Mouse (Mus musculus): ENCODE data around the gene Nhs.

The Nhs gene

GRCm38 (mm10) chrX:162017471-162017870 lies 142.1 kb downstream of the Nhs start:
- DNase-seq (ENCODE audit: low spot score): no peak

GRCm38 (mm10) chrX:162012570-162012969 lies 147.0 kb downstream of the Nhs start:
- no peak for DNase-seq (ENCODE audit: low spot score)

- no peak for DNase-seq (ENCODE audit: low spot score)
Observed at GRCm38 (mm10) chrX:162009876-162010275, 149.7 kb downstream of the Nhs start.

DNA sequence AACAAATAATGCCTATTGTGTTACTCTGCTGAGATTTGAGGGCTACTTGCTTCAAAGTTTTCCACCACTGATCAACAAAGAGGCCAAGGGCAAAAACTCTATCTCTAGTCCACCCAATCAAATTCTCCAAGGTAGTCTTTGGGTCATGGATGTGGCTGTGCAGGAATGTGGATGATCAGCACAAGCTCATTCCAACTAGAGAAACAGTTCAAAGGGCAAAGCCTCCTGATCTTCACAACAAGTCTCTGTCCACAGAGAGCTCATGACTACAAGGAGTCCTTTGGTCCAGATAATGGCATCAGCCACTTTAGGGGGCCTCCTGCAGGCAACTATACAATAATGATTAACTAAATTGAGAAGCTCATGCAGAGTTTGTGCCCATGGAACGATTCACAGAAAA lies 155.7 kb downstream of the Nhs start:
- no peak for DNase-seq (ENCODE audit: low spot score)

- DNase-seq (ENCODE audit: low spot score): no peak
Observed at GRCm38 (mm10) chrX:161998876-161999275, 160.7 kb downstream of the Nhs start.

DNA sequence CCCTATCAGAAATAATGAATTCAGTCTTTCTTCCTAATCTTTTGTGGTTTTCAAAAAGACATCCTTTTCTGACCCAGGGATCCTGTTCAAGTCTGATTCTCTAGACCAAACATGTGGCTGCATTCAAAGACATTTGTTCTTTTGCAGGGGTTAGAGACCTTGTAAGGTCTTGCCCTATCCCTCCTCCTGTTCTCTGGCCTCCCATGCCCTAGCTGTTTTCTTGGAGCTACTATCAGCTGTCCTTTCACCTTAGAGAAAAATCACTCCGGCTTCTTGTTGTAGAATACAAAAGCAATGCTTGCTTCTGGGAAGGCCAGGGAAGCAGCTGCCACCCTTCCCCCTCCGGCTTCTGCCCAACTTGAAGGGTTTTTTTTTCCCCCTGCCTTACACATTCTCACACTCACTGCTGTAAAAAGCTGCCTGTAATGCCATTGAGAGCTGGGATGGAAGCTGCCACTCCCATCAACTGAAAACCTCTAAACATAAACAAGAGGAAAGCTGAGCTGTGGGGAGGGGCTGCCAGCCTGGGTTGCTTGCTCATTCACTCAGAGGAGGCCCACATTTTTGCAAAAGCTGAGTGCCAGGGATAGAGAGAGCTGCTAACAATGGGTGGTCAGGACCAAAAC lies 162.2 kb downstream of the Nhs start:
- no peak for DNase-seq (ENCODE audit: low spot score)

GRCm38 (mm10) chrX:161990171-161990570 lies 169.4 kb downstream of the Nhs start:
- DNase-seq (ENCODE audit: low spot score): no peak

GRCm38 (mm10) chrX:161984961-161985360 lies 174.6 kb downstream of the Nhs start:
- DNase-seq (ENCODE audit: low spot score): no peak

- no peak for DNase-seq (ENCODE audit: low spot score)
Observed at GRCm38 (mm10) chrX:161981399-161981798, 178.1 kb downstream of the Nhs start.

GRCm38 (mm10) chrX:161979946-161980345 lies 179.6 kb downstream of the Nhs start:
- DNase-seq (ENCODE audit: low spot score): no peak

DNA sequence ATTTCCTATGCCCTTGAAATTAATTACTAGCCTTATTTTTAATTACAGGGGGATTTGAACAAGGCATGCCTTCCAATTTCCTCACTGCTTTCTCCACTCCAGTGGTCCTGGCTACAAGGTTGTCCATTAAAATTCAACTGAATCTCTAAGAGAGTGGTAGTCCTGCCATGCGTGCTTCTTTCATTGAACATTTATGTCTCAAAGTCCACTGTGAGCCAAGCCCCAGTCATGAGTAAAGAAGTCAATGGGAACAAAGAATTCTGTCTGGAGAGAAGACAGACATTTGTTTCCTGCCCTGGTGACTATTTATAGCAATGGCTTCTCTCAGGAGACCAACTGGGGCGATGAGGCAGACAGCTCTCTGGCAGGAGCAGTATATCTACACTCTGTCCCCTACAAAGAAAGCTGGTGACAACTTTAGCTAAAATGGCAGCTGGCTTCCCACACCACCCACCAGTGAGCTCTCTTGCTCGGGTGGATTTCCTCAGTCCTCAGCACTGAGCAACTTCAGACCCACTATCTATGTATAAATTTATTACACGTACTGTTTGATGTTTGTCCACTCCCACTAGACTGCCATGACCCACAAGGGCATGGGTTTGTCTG lies 182.2 kb downstream of the Nhs start:
- DNase-seq (ENCODE audit: low spot score): no peak

- no peak for DNase-seq (ENCODE audit: low spot score)
Observed at GRCm38 (mm10) chrX:161976376-161976775, 183.2 kb downstream of the Nhs start.

DNA sequence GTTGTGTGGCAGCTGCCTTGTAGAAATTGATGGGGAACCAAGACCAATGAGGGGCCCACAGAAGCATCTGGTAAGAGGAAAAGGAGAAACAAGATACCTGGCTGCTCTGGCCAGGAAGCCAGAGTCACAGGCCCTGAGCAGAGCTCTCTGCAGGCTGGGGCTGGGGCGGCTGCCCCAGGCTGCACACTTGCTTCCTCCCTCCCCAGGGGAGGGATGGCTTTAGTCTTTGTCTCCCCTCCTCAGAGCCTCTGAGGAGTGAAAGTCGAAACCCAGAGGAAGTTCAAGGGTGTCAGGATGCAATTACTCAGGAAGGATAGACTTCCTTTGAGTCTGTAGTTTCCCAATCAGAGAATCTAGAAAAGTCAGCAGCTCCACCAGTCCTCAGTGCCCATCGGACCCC lies 186.0 kb downstream of the Nhs start:
- no peak for DNase-seq (ENCODE audit: low spot score)

- no peak for DNase-seq (ENCODE audit: low spot score)
Observed at GRCm38 (mm10) chrX:161972723-161973122, 186.8 kb downstream of the Nhs start.

DNA sequence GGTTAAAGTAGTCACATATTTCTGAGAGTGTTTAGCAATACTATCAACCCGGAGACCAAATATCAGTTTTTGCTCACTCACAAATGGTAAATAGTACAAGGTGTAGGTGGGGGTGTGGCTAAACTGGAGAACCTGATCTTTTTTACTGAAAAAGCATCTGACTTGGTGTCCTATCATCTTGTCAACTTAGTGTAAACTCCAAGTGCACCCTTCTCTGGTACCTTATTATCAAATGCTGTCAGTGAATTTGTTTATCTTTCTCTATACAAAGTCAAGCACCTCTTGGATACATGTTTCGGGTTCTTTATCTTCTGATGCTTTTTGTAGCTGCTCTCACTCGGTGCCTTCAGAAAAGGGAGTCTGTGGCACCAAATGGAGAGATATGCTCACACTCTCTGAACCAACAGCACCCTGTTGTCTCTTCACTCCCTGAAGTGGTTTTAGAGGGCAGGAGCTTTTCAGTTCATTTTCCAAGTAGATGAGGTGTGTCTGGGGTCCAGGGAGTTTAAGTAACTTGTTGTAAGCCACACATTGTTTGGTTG lies 187.5 kb downstream of the Nhs start:
- DNase-seq (ENCODE audit: low spot score): no peak

DNA sequence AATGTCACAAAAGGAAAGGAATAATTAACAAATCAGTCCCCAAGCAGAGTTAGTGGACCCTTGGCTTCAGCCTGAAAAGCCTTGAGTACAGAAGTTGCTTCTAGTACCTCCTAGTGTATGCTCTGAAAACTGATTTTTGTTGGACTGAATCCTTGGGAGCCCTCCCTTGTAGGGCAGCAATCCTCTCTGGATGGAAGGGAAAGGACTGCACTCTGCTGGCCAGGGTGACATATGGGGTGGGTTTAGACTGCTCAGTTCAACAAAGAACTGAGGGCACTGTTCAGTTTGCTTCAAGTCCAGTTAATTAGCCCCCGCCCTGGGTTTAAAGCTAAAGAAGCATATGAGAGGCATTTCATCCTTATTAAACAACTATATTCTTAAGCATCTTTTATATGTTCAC lies 188.4 kb downstream of the Nhs start:
- no peak for DNase-seq (ENCODE audit: low spot score)

DNA sequence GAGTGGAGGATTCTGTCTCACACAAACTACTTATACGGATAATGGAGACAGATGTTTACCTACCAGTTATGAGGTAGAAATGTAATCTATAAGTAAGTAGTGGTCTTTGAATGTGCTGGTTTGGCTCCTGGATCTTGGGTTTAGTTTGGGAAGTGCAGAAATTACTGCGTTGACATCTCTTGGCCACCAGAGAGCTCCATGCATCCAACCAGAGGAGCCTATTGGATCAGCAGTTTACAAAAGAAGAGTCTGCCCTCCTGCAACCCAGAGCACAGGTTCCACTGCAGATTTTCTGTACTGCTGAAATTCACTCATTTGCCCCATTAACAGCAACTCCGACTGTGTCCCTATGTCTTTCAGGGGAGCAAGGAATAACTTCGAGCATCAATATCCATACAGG lies 191.8 kb downstream of the Nhs start:
- DNase-seq (ENCODE audit: low spot score): no peak

GRCm38 (mm10) chrX:161963372-161963771 lies 196.2 kb downstream of the Nhs start:
- DNase-seq (ENCODE audit: low spot score): no peak

DNA sequence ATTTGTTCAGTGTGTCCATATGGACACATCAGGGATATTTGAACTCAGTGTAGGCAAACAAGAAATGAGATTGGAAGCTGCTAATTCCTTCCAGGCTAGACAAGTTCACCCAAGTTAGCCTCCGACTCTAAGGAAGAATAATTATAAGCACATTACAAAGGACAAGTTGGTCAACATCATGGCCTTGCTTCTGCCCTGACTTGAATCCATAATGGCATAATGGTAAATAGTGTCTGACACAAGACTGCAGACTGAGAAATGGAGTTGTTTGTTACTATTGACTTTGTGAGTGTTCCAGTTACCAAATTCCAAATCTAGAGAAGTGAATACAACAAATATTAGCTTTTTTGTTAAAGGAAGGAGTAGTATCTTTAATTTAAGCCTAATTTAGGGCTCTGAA lies 196.7 kb downstream of the Nhs start:
- DNase-seq (ENCODE audit: low spot score): no peak

GRCm38 (mm10) chrX:161961756-161962155 lies 197.8 kb downstream of the Nhs start:
- DNase-seq (ENCODE audit: low spot score): no peak

GRCm38 (mm10) chrX:161961176-161961575 lies 198.4 kb downstream of the Nhs start:
- peak; percentile 4 for DNase-seq (ENCODE audit: low spot score)

- no peak for DNase-seq (ENCODE audit: low spot score)
Observed at GRCm38 (mm10) chrX:161952356-161952755, 207.2 kb downstream of the Nhs start.

DNA sequence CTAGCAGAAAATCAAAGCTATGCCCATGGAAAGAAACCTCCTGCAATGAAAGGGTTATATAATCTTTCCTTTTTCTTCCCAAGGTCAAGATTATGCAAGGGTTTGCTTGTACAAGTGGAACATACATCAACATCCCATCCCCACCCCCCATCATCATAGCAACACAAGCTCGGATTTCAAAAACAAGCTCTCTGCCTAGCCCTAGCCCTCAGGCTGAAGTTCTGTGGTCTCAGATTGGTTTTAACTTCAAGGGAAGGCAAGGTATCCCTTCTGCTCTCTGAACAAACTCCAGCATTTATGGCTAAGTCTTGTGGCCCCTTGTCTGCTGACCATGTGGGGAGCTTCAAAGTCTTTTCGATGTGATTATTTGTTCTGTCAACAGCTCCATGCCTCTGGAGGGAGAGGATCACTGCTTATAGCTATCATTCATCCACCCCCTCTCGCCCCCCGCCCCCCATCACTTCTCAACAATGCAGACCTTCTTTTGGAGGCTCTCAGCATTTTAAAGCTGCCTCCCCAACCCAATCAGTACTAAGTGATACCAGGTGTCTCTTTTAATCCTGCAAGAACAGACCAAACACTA lies 216.3 kb downstream of the Nhs start:
- no peak for DNase-seq (ENCODE audit: low spot score)

GRCm38 (mm10) chrX:161940696-161941095 lies 218.8 kb downstream of the Nhs start:
- DNase-seq (ENCODE audit: low spot score): no peak

All from urinary bladder, postnatal 25 days (tissue).